Mouse (Mus musculus) intestine, embryonic 14.5 days (tissue): ENCODE results near the gene Wdr93. TPM values are rescaled to one million over a fixed set of nuclear protein-coding genes. Genes with fewer than 3 reads are reported as not detected.

Source experiments
- ATAC-seq: fragments of 200-750 bp; cut with Nextera tagmentation; replicated peaks from 2 replicates; pipeline ENCODE4 v1.8.0; 2017; ENCODE audit warnings: low read depth, moderate number of reproducible peaks, moderate TSS enrichment, moderate library complexity; ENCODE audit not compliant: low FRiP score, low TSS enrichment
- DNase-seq: peaks from one replicate; pipeline ENCODE4 v3.0.0-alpha.2; 2018; ENCODE audit warnings: low spot score
- H3K27ac ChIP-seq: fragments of 300-500 bp; sonication (generic); 2 replicates; pipeline ENCODE4 v1.5.1; 2014; ENCODE audit warnings: low read depth, mild to moderate bottlenecking, control low read depth
- H3K27me3 ChIP-seq: fragments of 300-500 bp; sonication (generic); replicated peaks from 2 replicates; pipeline ENCODE4 v1.6.1; 2014; ENCODE audit warnings: low read length, control low read depth; ENCODE audit not compliant: control insufficient read depth, insufficient read depth
- H3K36me3 ChIP-seq: fragments of 300-500 bp; sonication (generic); 2 replicates; pipeline ENCODE4 v1.6.1; 2014; ENCODE audit warnings: low read length, control low read depth; ENCODE audit not compliant: control insufficient read depth, insufficient read depth
- H3K4me1 ChIP-seq: fragments of 300-500 bp; sonication (generic); replicated peaks from 2 replicates; pipeline ENCODE4 v1.6.1; 2014; ENCODE audit warnings: low read length, control low read depth, mixed read lengths; ENCODE audit not compliant: control insufficient read depth, insufficient read depth
- H3K4me2 ChIP-seq: fragments of 300-500 bp; sonication (generic); 2 replicates; pipeline ENCODE4 v1.6.1; 2014; ENCODE audit warnings: low read length
- H3K4me3 ChIP-seq: fragments of 300-500 bp; sonication (generic); 2 replicates; pipeline ENCODE4 v1.5.1; 2014; ENCODE audit warnings: low read depth, low read length, control low read depth, mixed read lengths
- H3K9ac ChIP-seq: fragments of 300-500 bp; sonication (generic); 2 replicates; pipeline ENCODE4 v1.6.1; 2014; ENCODE audit warnings: mild to moderate bottlenecking, low read length
- H3K9me3 ChIP-seq: fragments of 300-500 bp; sonication (generic); 2 replicates; pipeline ENCODE4 v1.6.1; 2016; ENCODE audit warnings: low read length, control low read depth; ENCODE audit not compliant: control insufficient read depth
- WGBS: fragments of 180-500 bp; shearing (Covaris S2); extraction: QIAGEN DNeasy Blood & Tissue Kit; methylation state at CpG from one replicate; pipeline ENCODE4 v1.1.7; 2014; 5-methylcytosine and 5-hydroxymethylcytosine counted together
- polyA plus RNA-seq: library from polyadenylated mRNA; unstranded; fragments of >200 nt; fragmentation: Nextera tagmentation; extraction: Ambion mirVana; gene quantifications from 2 replicates; pipeline ENCODE4 v1.2.1, GENCODE M21; 2014

The Wdr93 gene
- polyA plus RNA-seq, result 0.18 and 0.23 TPM in 2 replicates

DNA sequence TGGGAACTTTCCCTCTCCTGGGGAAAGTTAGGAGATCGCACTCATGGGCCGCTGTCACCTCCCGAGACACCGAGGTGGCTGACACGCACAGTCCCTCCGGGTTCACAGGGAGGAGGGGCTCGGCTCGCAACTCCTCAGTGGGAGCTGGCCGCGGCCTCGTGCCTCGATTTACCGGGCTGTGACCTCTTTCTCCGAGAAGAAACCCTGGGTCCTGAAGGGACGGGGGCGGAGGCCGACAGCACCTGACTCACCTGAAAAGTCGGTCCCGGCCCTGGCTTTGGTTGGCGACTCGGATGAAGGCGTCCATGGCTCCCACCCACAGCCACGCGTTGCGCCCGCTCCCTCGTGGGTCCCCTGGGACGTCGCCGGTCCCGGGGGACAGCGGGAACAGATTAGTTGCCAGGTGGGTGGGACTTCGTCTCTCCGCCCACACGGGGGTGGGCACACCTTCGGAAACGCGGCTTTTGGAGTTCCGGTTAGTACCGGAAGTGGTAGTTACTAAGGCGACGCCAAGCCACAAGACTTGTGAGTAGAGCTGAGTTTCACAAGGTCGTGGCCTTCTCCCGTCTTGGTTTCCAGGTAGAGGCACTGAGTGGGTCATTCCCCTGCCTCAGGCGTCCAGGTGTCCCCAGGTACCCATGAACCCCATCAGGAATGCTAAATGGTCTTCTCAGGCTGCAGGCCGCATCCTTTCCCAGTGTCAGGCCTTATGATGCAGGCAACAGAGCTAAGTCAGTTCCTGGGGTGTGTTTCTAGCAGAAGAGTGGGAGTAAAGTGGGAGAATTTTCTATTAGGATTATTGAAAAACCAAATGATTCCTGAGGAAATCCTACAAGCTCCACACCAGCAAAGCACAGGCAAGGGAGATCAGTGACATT, at the start of gene Wdr93, which contains the start of gene Pex11a:
Wdr93 (plus strand) TSS at position 505 of the 878 bp plus-strand sequence.
Pex11a (minus strand) TSS at position 473 of the 878 bp plus-strand sequence.
- H3K9ac ChIP-seq, result peak within 1 kb of the TSS; percentile 55
- H3K9me3 ChIP-seq, result no peaks in the 10 kb centered on the region
- no peaks in the 10 kb centered on the region for H3K27me3 ChIP-seq
- peak within 1 kb of the TSS; percentile 98 for H3K4me2 ChIP-seq
- no peaks in the 10 kb centered on the region for H3K36me3 ChIP-seq
- peak within 1 kb of the TSS; percentile 52 for H3K4me3 ChIP-seq
- 3% methylated on average over 46 of the region's 46 CpGs for WGBS
- ATAC-seq (peak; percentile 88), DNase-seq (peak; percentile 81)
- H3K27ac ChIP-seq, result no peak within 1 kb of the TSS
- peaks cover 6% of the 10 kb centered on the region for H3K4me1 ChIP-seq

DNA sequence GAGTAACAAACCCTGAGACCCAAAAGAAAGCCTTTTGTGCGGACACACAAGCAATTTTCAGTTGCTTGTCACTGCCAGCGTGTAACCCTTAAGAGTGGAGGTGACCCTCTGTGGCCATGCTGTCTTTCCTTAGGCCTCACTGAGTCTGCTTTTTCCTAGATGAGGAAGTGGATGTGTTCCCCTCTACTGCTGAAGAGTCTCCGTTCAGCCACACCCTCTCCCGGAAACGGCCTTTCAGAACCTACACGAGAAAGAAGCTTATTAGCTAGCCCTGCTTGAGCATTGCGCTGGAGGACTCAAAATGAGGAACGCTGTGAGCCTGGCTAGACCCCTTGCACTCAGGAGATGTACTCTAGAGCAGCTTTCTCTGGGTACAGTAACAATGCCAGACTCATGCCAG, 46.5 kb upstream of the Wdr93 start:
- Histone ChIP-seq H3K27ac (no peak overlapping the region), H3K9me3 (no peaks in the 10 kb centered on the region), H3K9ac (no peak overlapping the region), H3K4me3 (no peak overlapping the region), H3K4me2 (no peak overlapping the region), H3K36me3 (peaks cover 91% of the 10 kb centered on the region), H3K4me1 (no peaks in the 10 kb centered on the region), H3K27me3 (no peaks in the 10 kb centered on the region)
- no peak for DNase-seq
- ATAC-seq, result no peak
- WGBS, result 87% methylated on average over 8 of the region's 8 CpGs

DNA sequence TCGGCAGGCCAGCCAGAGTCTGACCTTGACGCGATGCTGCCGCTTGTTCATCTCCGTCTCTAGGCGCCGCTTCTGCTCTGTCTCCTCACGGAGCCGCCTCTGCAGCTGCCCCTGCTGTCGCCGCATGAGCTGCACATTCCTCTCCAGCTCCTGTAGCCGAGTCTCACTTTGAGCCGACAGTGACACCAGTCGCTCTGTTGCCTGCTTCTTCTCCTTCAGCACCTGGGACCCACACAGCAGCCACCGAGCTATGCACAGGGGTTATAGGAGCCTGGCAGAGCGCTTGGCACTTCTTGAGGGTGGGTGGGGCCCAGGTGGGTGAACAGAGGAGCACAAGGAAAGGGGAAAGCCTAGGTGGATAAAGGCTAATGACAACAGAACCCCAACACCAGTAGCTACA, 40.2 kb upstream of the Wdr93 start:
- Histone ChIP-seq H3K4me1 (no peaks in the 10 kb centered on the region), H3K27ac (no peak overlapping the region), H3K4me2 (no peak overlapping the region), H3K27me3 (no peaks in the 10 kb centered on the region), H3K9ac (no peak overlapping the region), H3K36me3 (peaks cover 88% of the 10 kb centered on the region), H3K4me3 (no peak overlapping the region), H3K9me3 (no peaks in the 10 kb centered on the region)
- 79% methylated on average over 16 of the region's 16 CpGs for WGBS
- DNase-seq (no peak), ATAC-seq (no peak)

DNA sequence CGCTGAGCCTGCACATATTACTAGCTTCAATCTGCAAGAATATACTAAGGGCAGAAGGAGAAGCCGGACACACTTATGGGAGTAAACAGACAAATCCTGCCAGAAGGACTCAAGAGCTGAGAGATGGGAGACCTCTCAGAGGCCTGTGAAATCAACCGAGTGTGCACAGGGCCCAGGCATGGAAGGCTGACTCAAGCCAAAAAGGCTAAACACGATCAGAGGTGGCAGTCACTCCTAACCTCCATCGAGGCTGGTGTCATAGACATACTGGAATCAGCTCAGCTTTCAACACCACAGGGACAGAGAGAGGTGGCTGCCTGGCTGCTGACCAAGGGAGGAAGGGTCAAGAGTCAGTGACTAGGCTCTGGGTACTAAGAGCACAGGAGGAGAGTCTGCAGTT, 37.8 kb upstream of the Wdr93 start:
- no peaks in the 10 kb centered on the region for H3K9me3 ChIP-seq
- H3K9ac ChIP-seq, result no peak overlapping the region
- no peaks in the 10 kb centered on the region for H3K4me1 ChIP-seq
- ATAC-seq (no peak), DNase-seq (no peak)
- 0 out of 2 replicates have a peak, but pooled peaks cover 3% of the 10 kb centered on the region for H3K27me3 ChIP-seq
- no peak overlapping the region for H3K4me2 ChIP-seq
- no peak overlapping the region for H3K4me3 ChIP-seq
- H3K27ac ChIP-seq, result no peak overlapping the region
- peaks cover 81% of the 10 kb centered on the region for H3K36me3 ChIP-seq
- 88% methylated on average over 5 of the region's 5 CpGs for WGBS

DNA sequence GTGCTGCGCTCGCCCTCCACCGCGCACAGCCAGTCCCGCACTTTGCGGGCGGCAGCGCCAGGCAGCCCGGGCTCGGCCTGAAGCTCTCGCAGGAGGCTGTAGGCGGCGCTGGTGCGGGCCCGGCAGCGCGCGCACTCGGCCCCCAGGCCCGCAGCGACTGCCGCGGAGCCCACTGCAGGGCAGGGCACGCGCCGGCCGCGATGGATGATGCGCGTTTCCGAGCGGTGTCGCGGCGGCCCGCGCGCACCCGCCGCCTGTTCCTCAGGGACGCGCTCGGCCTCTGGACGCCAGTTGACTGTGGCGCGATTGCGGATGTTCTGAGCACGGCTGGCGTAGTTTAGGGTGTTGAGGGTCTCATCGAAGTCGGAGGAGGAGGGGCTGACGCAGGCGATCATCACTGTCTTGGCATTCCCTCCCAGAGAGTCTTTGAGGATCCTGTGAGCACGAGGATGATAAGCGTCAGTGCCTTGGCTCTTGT, 32.8 kb upstream of the Wdr93 start:
- ATAC-seq, result peak; percentile 68

DNA sequence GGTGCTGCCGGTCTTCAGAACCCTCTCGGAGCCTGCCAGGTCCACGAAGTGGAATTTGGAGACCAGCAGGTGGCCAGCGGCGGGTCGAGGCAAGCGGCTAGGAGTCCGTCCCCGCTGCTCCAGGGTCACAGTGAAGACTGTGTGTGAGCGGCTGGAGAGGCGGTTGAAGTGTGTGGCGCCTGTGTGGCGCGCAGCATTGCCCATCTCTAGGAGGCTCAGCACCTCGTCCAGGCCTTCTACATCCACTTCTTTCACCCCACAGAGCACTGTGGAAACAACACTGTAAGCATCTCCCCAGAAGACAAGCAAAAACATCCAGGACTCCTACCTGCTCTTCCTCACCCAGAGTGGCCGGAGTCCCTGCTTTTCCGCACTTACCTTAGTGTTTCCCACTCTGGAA, 32.1 kb upstream of the Wdr93 start:
- H3K9ac ChIP-seq, result no peak overlapping the region
- no peak for ATAC-seq
- H3K4me1 ChIP-seq, result peaks cover 5% of the 10 kb centered on the region
- no peak overlapping the region for H3K4me3 ChIP-seq
- H3K4me2 ChIP-seq, result no peak overlapping the region
- peaks cover 37% of the 10 kb centered on the region for H3K36me3 ChIP-seq
- H3K9me3 ChIP-seq, result no peaks in the 10 kb centered on the region
- no peak overlapping the region for H3K27ac ChIP-seq
- no peak for DNase-seq
- H3K27me3 ChIP-seq, result 0 out of 2 replicates have a peak, but pooled peaks cover 11% of the 10 kb centered on the region
- WGBS, result 49% methylated on average over 16 of the region's 17 CpGs

More for the DNA sequence above, 32.8 kb upstream of the Wdr93 start:
- H3K27me3 ChIP-seq, result 0 out of 2 replicates have a peak, but pooled peaks cover 11% of the 10 kb centered on the region
- H3K27ac ChIP-seq, result no peak overlapping the region
- H3K4me1 ChIP-seq, result peaks cover 5% of the 10 kb centered on the region
- H3K36me3 ChIP-seq, result peaks cover 41% of the 10 kb centered on the region
- 0 out of 2 replicates have a peak overlapping the region, but pooled peaks have one; percentile 29 for H3K9ac ChIP-seq
- peak overlapping the region; percentile 62 for H3K4me2 ChIP-seq
- 2% methylated on average over 55 of the region's 55 CpGs for WGBS
- peak; percentile 75 for DNase-seq
- peak overlapping the region; percentile 38 for H3K4me3 ChIP-seq
- H3K9me3 ChIP-seq, result no peaks in the 10 kb centered on the region

DNA sequence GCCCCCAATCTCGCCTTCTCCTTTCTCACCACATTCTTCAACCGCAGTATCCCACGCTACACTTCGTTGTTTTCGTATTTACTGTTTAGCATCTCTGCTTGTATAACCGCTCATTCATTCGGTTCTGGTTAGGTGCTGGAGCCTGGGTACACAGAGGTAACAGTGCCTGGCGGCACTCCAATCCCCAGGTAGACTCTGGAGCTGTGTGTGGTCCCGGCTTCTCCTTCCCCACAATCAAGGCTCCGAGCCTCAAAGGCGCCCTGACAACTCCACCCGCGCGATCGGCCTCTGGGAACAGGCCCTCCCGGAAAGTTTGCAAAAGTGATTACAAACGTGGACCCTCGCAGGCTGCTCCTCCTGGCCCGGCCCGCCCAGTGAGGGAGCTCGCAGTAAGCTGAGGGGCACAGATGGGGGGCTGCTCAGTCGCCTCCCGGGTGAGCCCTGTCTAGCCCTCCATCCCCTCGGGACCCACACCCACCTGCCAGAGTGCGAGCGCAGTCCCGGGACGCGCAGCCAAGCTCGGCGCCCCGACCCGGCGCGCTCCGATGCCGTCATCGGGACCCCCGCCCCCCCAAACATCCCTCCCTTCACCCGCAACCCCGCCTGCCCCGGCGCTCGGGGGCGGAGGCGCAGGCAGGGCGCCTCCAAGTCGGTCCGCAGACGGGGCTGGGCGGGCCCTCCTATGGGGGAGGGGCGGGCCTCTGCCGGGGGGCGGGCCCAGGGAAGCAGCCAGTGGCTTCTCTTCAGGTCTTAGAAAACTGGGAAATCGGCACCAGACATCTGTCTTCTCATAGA, 27.6 kb upstream of the Wdr93 start, which contains the start of gene Kif7:
Kif7 (minus strand) TSS at position 534 of the 795 bp plus-strand sequence.
- Histone ChIP-seq H3K4me1 (peaks cover 5% of the 10 kb centered on the region), H3K27ac (no peak within 1 kb of the TSS), H3K9ac (peak within 1 kb of the TSS; percentile 64), H3K9me3 (no peaks in the 10 kb centered on the region), H3K4me3 (peak within 1 kb of the TSS; percentile 78), H3K27me3 (0 out of 2 replicates have a peak, but pooled peaks cover 8% of the 10 kb centered on the region), H3K36me3 (no peaks in the 10 kb centered on the region), H3K4me2 (peak within 1 kb of the TSS; percentile 63)
- under 1% methylated on average over 55 of the region's 55 CpGs for WGBS
- peak; percentile 92 for ATAC-seq
- DNase-seq, result peak; percentile 93

DNA sequence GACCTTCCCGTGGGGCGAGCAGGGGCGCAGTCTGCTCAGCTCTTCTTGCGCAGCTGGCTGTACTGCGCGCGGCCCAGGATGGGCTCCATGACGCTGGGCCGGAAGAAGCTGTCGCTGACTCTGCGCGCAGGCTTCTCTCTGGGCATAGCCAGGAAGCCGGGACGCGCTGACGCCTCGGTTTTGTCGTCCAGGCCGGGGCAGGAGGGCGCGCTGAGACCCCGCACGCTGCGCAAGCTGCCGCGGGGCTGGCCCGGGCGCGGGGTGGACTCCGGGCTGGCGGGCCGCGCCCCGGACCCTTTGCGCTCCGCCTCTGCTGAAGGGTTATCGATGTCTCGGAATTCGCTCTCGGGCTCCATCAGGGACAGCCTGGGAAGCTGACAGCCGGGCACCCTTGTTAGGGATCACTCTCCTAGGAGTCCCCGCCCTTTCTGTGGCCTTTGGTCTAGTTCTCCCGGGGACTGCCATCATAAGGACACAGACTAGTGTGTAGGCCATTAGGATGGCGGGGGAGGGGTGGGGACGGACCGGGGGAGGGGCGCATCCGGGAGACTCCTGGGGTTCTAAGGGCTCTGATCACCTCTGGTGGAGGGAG, 21.5 kb upstream of the Wdr93 start:
- H3K4me3 ChIP-seq, result peak overlapping the region; percentile 56
- ATAC-seq, result peak; percentile 73
- DNase-seq, result peak; percentile 84
- H3K36me3 ChIP-seq, result no peaks in the 10 kb centered on the region
- 0 out of 2 replicates have a peak, but pooled peaks cover 5% of the 10 kb centered on the region for H3K27me3 ChIP-seq
- under 1% methylated on average over 48 of the region's 48 CpGs for WGBS
- peak overlapping the region; percentile 97 for H3K4me2 ChIP-seq
- peak overlapping the region; percentile 61 for H3K9ac ChIP-seq
- H3K9me3 ChIP-seq, result no peaks in the 10 kb centered on the region
- H3K27ac ChIP-seq, result no peak overlapping the region; the same call in 1 of the 2 replicates
- 0 out of 2 replicates have a peak, but pooled peaks cover 2% of the 10 kb centered on the region for H3K4me1 ChIP-seq
